Mouse (Mus musculus): ENCODE results near the gene Pikfyve.
"Not testable (repeated sequence)": the region's sequence is repeated elsewhere in the genome, so short reads cannot be mapped to it uniquely, and the experiment has no call there.

The Pikfyve gene

GRCm38 (mm10) chr1:65185524-65186205 lies 818 bp upstream of the Pikfyve start:
- peak; percentile 28 to 58 for DNase-seq

GRCm38 (mm10) chr1:65187074-65187430 lies 569 bp downstream of the Pikfyve start:
- DNase-seq = no peak

GRCm38 (mm10) chr1:65190172-65190571 lies 3.7 kb downstream of the Pikfyve start:
- DNase-seq = peak in 1 of 2 experiments; percentile 46

- no peak for DNase-seq
Measured at GRCm38 (mm10) chr1:65193226-65193625, 6.7 kb downstream of the Pikfyve start.

GRCm38 (mm10) chr1:65198425-65198824 lies 11.9 kb downstream of the Pikfyve start:
- no peak for DNase-seq

- DNase-seq = no peak
Measured at GRCm38 (mm10) chr1:65198861-65199260, 12.4 kb downstream of the Pikfyve start.

- no peak for DNase-seq
Measured at GRCm38 (mm10) chr1:65204299-65204698, 17.8 kb downstream of the Pikfyve start.

- no peak for DNase-seq
Measured at GRCm38 (mm10) chr1:65213214-65213613, 26.7 kb downstream of the Pikfyve start.

- no peak for DNase-seq
Measured at GRCm38 (mm10) chr1:65217567-65217966, 31.1 kb downstream of the Pikfyve start.

- no peak for DNase-seq
Measured at GRCm38 (mm10) chr1:65217972-65218371, 31.5 kb downstream of the Pikfyve start.

GRCm38 (mm10) chr1:65223654-65224053 lies 37.2 kb downstream of the Pikfyve start:
- no peak for DNase-seq

- no peak for DNase-seq
Measured at GRCm38 (mm10) chr1:65227681-65228080, 41.2 kb downstream of the Pikfyve start.

- DNase-seq = not testable (repeated sequence)
Measured at GRCm38 (mm10) chr1:65229768-65230167, 43.3 kb downstream of the Pikfyve start.

- no peak for DNase-seq
Measured at GRCm38 (mm10) chr1:65230566-65230965, 44.1 kb downstream of the Pikfyve start.

GRCm38 (mm10) chr1:65237712-65238111 lies 51.2 kb downstream of the Pikfyve start:
- DNase-seq = no peak

- DNase-seq = no peak
Measured at GRCm38 (mm10) chr1:65245637-65246036, 59.2 kb downstream of the Pikfyve start.

GRCm38 (mm10) chr1:65280461-65280860 lies 94.0 kb downstream of the Pikfyve start:
- DNase-seq = no peak

- no peak for DNase-seq
Measured at GRCm38 (mm10) chr1:65281756-65282155, 95.3 kb downstream of the Pikfyve start, which contains the start of gene Pth2r. Pth2r (plus strand) TSS chr1:65282056.

GRCm38 (mm10) chr1:65282766-65283165 lies 96.3 kb downstream of the Pikfyve start:
- peak; percentile 52 to 60 for DNase-seq

GRCm38 (mm10) chr1:65308476-65308875 lies 122.0 kb downstream of the Pikfyve start:
- no peak for DNase-seq

- no peak for DNase-seq
Measured at GRCm38 (mm10) chr1:65311214-65311933, 124.9 kb downstream of the Pikfyve start.

GRCm38 (mm10) chr1:65312118-65312517 lies 125.6 kb downstream of the Pikfyve start:
- DNase-seq = peak in 1 of 2 experiments; percentile 46

GRCm38 (mm10) chr1:65312896-65313295 lies 126.4 kb downstream of the Pikfyve start:
- DNase-seq = no peak

Data from kidney, postnatal 25 days (tissue).